Mouse (Mus musculus): Measurements from ENCODE around the gene Kcnj6.

The Kcnj6 gene

GRCm38 (mm10) chr16:94997340-94997849 is at the start of gene Kcnj6:
Gene Kcnj6, minus strand, starts transcription at chr16:94997701.
- DNase-seq (ENCODE audit: low spot score): no peak

GRCm38 (mm10) chr16:95009937-95010336 is 12.4 kb upstream of the Kcnj6 start:
- no peak for DNase-seq (ENCODE audit: low spot score)

GRCm38 (mm10) chr16:95004599-95004998 is 7.1 kb upstream of the Kcnj6 start:
- DNase-seq (ENCODE audit: low spot score): no peak

GRCm38 (mm10) chr16:94999551-94999950 is 2.0 kb upstream of the Kcnj6 start:
- DNase-seq (ENCODE audit: low spot score): no peak

GRCm38 (mm10) chr16:94999019-94999418 is 1.5 kb upstream of the Kcnj6 start:
- no peak for DNase-seq (ENCODE audit: low spot score)

- no peak for DNase-seq (ENCODE audit: low spot score)
Measured at GRCm38 (mm10) chr16:94996791-94997281, 665 bp downstream of the Kcnj6 start.

- DNase-seq (ENCODE audit: low spot score): no peak
Measured at GRCm38 (mm10) chr16:94995542-94996131, 1.9 kb downstream of the Kcnj6 start.

GRCm38 (mm10) chr16:94994924-94995323 is 2.6 kb downstream of the Kcnj6 start:
- DNase-seq (ENCODE audit: low spot score): no peak

- no peak for DNase-seq (ENCODE audit: low spot score)
Measured at GRCm38 (mm10) chr16:94994148-94994547, 3.4 kb downstream of the Kcnj6 start.

- DNase-seq (ENCODE audit: low spot score): no peak
Measured at GRCm38 (mm10) chr16:94990114-94990513, 7.4 kb downstream of the Kcnj6 start.

GRCm38 (mm10) chr16:94986731-94987130 is 10.8 kb downstream of the Kcnj6 start:
- no peak for DNase-seq (ENCODE audit: low spot score)

GRCm38 (mm10) chr16:94984263-94984662 is 13.2 kb downstream of the Kcnj6 start:
- no peak for DNase-seq (ENCODE audit: low spot score)

GRCm38 (mm10) chr16:94980374-94980773 is 17.1 kb downstream of the Kcnj6 start:
- DNase-seq (ENCODE audit: low spot score): no peak

- DNase-seq (ENCODE audit: low spot score): no peak
Measured at GRCm38 (mm10) chr16:94979499-94979898, 18.0 kb downstream of the Kcnj6 start.

GRCm38 (mm10) chr16:94972080-94972855 is 25.2 kb downstream of the Kcnj6 start:
- no peak for DNase-seq (ENCODE audit: low spot score)

GRCm38 (mm10) chr16:94968941-94969340 is 28.6 kb downstream of the Kcnj6 start:
- no peak for DNase-seq (ENCODE audit: low spot score)

- no peak for DNase-seq (ENCODE audit: low spot score)
Measured at GRCm38 (mm10) chr16:94968472-94968871, 29.0 kb downstream of the Kcnj6 start.

- DNase-seq (ENCODE audit: low spot score): no peak
Measured at GRCm38 (mm10) chr16:94957156-94957828, 40.2 kb downstream of the Kcnj6 start.

GRCm38 (mm10) chr16:94956410-94956809 is 41.1 kb downstream of the Kcnj6 start:
- no peak for DNase-seq (ENCODE audit: low spot score)

GRCm38 (mm10) chr16:94953294-94953693 is 44.2 kb downstream of the Kcnj6 start:
- no peak for DNase-seq (ENCODE audit: low spot score)

- DNase-seq (ENCODE audit: low spot score): no peak
Measured at GRCm38 (mm10) chr16:94949172-94949571, 48.3 kb downstream of the Kcnj6 start.

- DNase-seq (ENCODE audit: low spot score): no peak
Measured at GRCm38 (mm10) chr16:94946848-94947247, 50.7 kb downstream of the Kcnj6 start.

GRCm38 (mm10) chr16:94932702-94933101 is 64.8 kb downstream of the Kcnj6 start:
- DNase-seq (ENCODE audit: low spot score): no peak

All from c-Kit-positive CD71-positive TER-119-positive erythroid progenitor cells, embryonic 14.5 days (primary cell).